Mouse (Mus musculus) myocyte (in vitro differentiated cells): ENCODE measurements around the gene Mcf2.

ENCODE experiments used
- CEBPB ChIP-seq: IDR thresholded peaks from 2 replicates; pipeline ENCODE4 v1.6.1; 2011; ENCODE audit warnings: mild to moderate bottlenecking, moderate library complexity; ENCODE audit not compliant: poor library complexity, insufficient read depth, severe bottlenecking
- E2F4 ChIP-seq: IDR thresholded peaks from one replicate; pipeline ENCODE4 v1.6.1; 2011; ENCODE audit warnings: mild to moderate bottlenecking, control low read depth, moderate library complexity; ENCODE audit not compliant: insufficient read depth
- MAX ChIP-seq: IDR thresholded peaks from one replicate; pipeline ENCODE4 v1.6.1; 2011; ENCODE audit warnings: low read depth, mild to moderate bottlenecking, control low read depth
- MYOD1 ChIP-seq, 3 experiments: IDR thresholded peaks; one replicate each; pipeline ENCODE4 v1.6.1; 2011; ENCODE audit warnings: control low read depth in 2 of 3, low read depth in 2 of 3, mild to moderate bottlenecking in 2 of 3, moderate library complexity in 1 of 3; ENCODE audit not compliant: insufficient read length in 2 of 3, control insufficient read depth in 1 of 3
- MYOG ChIP-seq, 3 experiments: IDR thresholded peaks; one replicate each; pipeline ENCODE4 v1.6.1; 2011; ENCODE audit warnings: control low read depth in 2 of 3, low read depth in 2 of 3, mild to moderate bottlenecking in 2 of 3; ENCODE audit not compliant: insufficient read length in 2 of 3, control insufficient read depth in 1 of 3, insufficient read depth in 1 of 3
- POLR2A ChIP-seq: IDR thresholded peaks from one replicate; pipeline ENCODE4 v1.6.1; 2011; ENCODE audit warnings: low read depth, mild to moderate bottlenecking, control low read depth, moderate library complexity; ENCODE audit not compliant: insufficient read length
- POLR2AphosphoS2 ChIP-seq: IDR thresholded peaks from one replicate; pipeline ENCODE4 v1.6.1; 2011; ENCODE audit warnings: low read depth, control low read depth; ENCODE audit not compliant: insufficient read length
- REST ChIP-seq: IDR thresholded peaks from one replicate; pipeline ENCODE4 v1.6.1; 2011; ENCODE audit warnings: mild to moderate bottlenecking, control low read depth, moderate library complexity; ENCODE audit not compliant: insufficient read depth, insufficient read length
- SRF ChIP-seq: IDR thresholded peaks from one replicate; pipeline ENCODE4 v1.6.1; 2011; ENCODE audit warnings: low read depth; ENCODE audit not compliant: control insufficient read depth, insufficient read length
- TCF12 ChIP-seq: IDR thresholded peaks from one replicate; pipeline ENCODE4 v1.6.1; 2011; ENCODE audit warnings: mild to moderate bottlenecking, control low read depth; ENCODE audit not compliant: poor library complexity, insufficient read depth, severe bottlenecking
- TCF3 ChIP-seq: IDR thresholded peaks from one replicate; pipeline ENCODE4 v1.6.1; 2011; ENCODE audit warnings: low read depth, control low read depth; ENCODE audit not compliant: insufficient read length
- USF1 ChIP-seq: IDR thresholded peaks from one replicate; pipeline ENCODE4 v1.6.1; 2011; ENCODE audit warnings: low read depth, mild to moderate bottlenecking, control low read depth, moderate library complexity

DNA sequence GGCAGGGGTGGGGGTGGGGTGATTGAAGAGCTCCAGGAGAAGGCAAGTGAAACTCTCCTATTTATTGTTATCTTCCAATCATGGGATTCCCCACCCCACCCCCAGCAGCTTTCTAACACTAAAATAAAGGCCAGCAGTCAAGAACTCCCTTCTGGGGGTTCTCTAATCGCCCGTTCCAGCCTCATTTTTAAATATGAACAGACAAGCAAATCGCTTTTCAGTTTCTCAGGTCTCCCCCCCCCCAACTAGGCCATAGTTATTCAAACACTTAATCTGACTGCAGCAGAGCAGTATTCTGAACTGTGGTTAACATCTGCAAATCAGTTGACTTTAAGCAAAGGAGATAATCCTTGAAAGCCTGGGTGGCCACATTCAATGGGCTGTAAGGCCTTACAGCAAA, 3.7 kb upstream of the Mcf2 start:
- TF ChIP-seq POLR2A (no peak), TCF12 (no peak), MAX (no peak), USF1 (no peak), SRF (no peak), CEBPB (no peak), POLR2AphosphoS2 (no peak), E2F4 (no peak), MYOD1 (IDR thresholded peaks at IDR 0.05; ENCODE audit: control insufficient read depth in 1 of 3, insufficient read length in 2 of 3, low read depth in 2 of 3) (no peak), MYOG (IDR thresholded peaks at IDR 0.05; ENCODE audit: control insufficient read depth in 1 of 3, insufficient read depth in 1 of 3, insufficient read length in 2 of 3, low read depth in 2 of 3) (no peak), TCF3 (no peak), REST (no peak)
